Mouse (Mus musculus) hindbrain, postnatal 0 days (tissue): ENCODE measurements around the gene Gpr18. TPM values are rescaled to one million over a fixed set of nuclear protein-coding genes. Genes with fewer than 3 reads are reported as not detected.

Source experiments
- ATAC-seq: fragments of 200-750 bp; cut with Nextera tagmentation; 2 replicates; pipeline ENCODE4 v1.8.0; 2017; ENCODE audit warnings: mild to moderate bottlenecking, moderate TSS enrichment, moderate library complexity
- DNase-seq: peaks from one replicate; pipeline ENCODE4 v3.0.0-alpha.2; 2015; ENCODE audit warnings: low spot score
- H3K27ac ChIP-seq: fragments of 300-500 bp; sonication (generic); 2 replicates; pipeline ENCODE4 v1.5.1; 2014; ENCODE audit warnings: mild to moderate bottlenecking
- H3K27me3 ChIP-seq: fragments of 300-500 bp; sonication (generic); 2 replicates; pipeline ENCODE4 v1.6.1; 2014; ENCODE audit warnings: low read length, mixed read lengths; ENCODE audit not compliant: insufficient read depth
- H3K36me3 ChIP-seq: fragments of 300-500 bp; sonication (generic); 2 replicates; pipeline ENCODE4 v1.6.1; 2014; ENCODE audit warnings: low read length, mixed read lengths; ENCODE audit not compliant: insufficient read depth
- H3K4me1 ChIP-seq: fragments of 300-500 bp; sonication (generic); 2 replicates; pipeline ENCODE4 v1.6.1; 2014; ENCODE audit warnings: antibody characterized with exemption, low read length, mixed read lengths; ENCODE audit not compliant: insufficient read depth
- H3K4me2 ChIP-seq: fragments of 300-500 bp; sonication (generic); 2 replicates; pipeline ENCODE4 v1.6.1; 2014; ENCODE audit warnings: low read depth, mild to moderate bottlenecking, low read length, moderate library complexity, mixed read lengths
- H3K4me3 ChIP-seq: fragments of 300-500 bp; sonication (generic); 2 replicates; pipeline ENCODE4 v1.5.1; 2014; ENCODE audit warnings: low read length
- H3K9ac ChIP-seq: fragments of 300-500 bp; sonication (generic); replicated peaks from 2 replicates; pipeline ENCODE4 v1.6.1; 2014; ENCODE audit warnings: mild to moderate bottlenecking, low read length, moderate library complexity, mixed read lengths
- H3K9me3 ChIP-seq: fragments of 300-500 bp; sonication (generic); 2 replicates; pipeline ENCODE4 v1.6.1; 2016; ENCODE audit warnings: low read length, mixed read lengths
- CTCF ChIP-seq: IDR thresholded peaks from 2 replicates; pipeline ENCODE4 v1.5.1; 2016; ENCODE audit warnings: antibody characterized with exemption, control low read depth, low read depth
- WGBS: fragments of 180-500 bp; shearing (Covaris S2); extraction: QIAGEN DNeasy Blood & Tissue Kit; methylation state at CpG from one replicate; pipeline ENCODE4 v1.1.7; 2014; 5-methylcytosine and 5-hydroxymethylcytosine counted together
- polyA plus RNA-seq: library from polyadenylated mRNA; unstranded; fragments of >200 nt; fragmentation: Nextera tagmentation; extraction: Ambion mirVana; gene quantifications from 2 replicates; pipeline ENCODE4 v1.2.1, GENCODE M21; 2015
- total RNA-seq: library from RNA; depleted of rRNA; stranded (reverse); fragments of >200 nt; gene quantifications from 2 replicates; pipeline ENCODE4 v1.2.3, GENCODE M21; 2014

The Gpr18 gene
- total and polyA plus RNA-seq, 2 experiments from 2014 or later: not detected

DNA sequence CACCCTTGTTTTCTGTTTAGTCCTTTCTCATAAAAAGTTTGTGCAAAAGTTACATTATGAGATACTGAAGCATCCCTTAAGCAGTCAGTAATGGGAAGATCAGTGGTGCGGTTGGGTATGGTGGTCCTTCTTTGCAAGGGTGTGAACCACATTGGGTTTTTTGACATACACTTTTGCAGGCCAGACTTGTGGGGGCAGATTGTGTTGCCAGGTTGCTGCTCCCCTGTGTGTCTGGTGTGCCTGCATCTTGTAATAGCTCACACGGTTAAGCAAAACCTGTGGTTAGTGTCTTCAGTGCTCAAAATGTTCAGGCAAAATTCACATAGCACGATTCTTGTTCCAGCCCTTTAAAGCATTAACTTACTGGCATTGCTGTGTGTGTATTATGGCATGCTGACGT, 20.3 kb downstream of the Gpr18 start:
- Histone ChIP-seq H3K4me3 (no peak overlapping the region), H3K9me3 (no peaks in the 10 kb centered on the region), H3K27me3 (no peaks in the 10 kb centered on the region), H3K36me3 (no peaks in the 10 kb centered on the region), H3K4me1 (no peaks in the 10 kb centered on the region), H3K27ac (no peak overlapping the region), H3K9ac (no peak overlapping the region), H3K4me2 (no peak overlapping the region)
- no peak for DNase-seq
- no peak for ATAC-seq
- no peak for TF ChIP-seq CTCF
- WGBS: 85% methylated on average over 4 of the region's 4 CpGs

DNA sequence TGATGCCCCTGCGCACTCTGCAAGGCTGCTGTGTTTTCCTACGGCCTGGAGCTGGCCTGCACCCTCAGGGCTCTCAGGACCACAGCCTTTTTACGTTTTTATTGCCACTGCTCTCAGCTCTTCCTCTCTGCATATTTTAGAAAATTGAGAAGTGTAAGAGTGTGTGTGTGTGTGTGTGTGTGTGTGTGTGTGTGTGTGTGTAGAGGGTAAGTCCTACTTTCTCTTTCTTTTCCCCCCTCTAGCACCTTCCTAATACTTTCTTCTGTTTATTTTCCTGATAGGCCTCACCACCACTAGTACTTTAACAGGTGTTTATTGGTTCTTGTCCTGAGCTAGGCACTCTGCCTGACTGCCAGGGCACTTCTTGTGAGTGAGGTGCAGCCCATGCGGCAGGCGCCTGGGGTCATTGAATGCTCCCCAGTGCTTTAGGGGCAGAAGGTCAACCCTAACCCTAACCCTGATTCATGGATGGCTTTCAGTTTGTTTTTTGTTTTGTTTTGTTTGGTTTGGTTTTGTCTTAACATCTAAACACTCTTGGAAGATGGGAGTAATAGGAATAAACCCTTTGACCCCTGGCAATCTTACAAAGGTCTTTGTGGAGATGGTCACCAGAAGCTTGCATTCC, 21.0 kb downstream of the Gpr18 start:
- WGBS: 66% methylated on average over 5 of the region's 5 CpGs

DNA sequence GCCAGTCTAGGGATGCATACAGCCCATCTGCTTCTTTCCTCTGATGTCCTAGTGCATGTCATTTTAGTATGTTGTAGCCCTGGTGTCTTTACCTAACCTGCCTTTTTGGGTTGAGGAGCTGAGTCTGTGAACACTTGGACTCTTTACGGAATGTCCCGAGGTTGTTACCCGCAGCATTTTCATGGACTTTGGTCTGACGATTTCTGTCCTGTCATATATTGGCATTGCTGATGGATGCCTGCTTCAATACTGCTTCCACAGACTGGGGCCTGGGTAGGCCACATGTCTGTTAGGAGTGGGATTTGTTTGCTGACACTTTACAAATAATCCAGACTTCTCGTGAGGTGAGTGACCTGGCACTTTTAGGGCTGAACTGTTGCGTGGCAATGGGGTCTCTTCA, 21.8 kb downstream of the Gpr18 start:
- no peaks in the 10 kb centered on the region for H3K36me3 ChIP-seq
- no peaks in the 10 kb centered on the region for H3K27me3 ChIP-seq
- TF ChIP-seq CTCF: no peak
- no peak overlapping the region for H3K4me2 ChIP-seq
- H3K27ac ChIP-seq: no peak overlapping the region
- ATAC-seq (no peak), DNase-seq (no peak)
- no peak overlapping the region for H3K4me3 ChIP-seq
- WGBS: 89% methylated on average over 6 of the region's 6 CpGs
- no peak overlapping the region for H3K9ac ChIP-seq
- no peaks in the 10 kb centered on the region for H3K4me1 ChIP-seq
- no peaks in the 10 kb centered on the region for H3K9me3 ChIP-seq

More for the DNA sequence above, 21.0 kb downstream of the Gpr18 start:
- Histone ChIP-seq H3K4me1 (no peaks in the 10 kb centered on the region), H3K4me3 (no peak overlapping the region), H3K9ac (no peak overlapping the region), H3K27me3 (no peaks in the 10 kb centered on the region), H3K27ac (no peak overlapping the region), H3K4me2 (no peak overlapping the region), H3K9me3 (no peaks in the 10 kb centered on the region), H3K36me3 (no peaks in the 10 kb centered on the region)
- no peak for TF ChIP-seq CTCF
- no peak for DNase-seq
- no peak for ATAC-seq

DNA sequence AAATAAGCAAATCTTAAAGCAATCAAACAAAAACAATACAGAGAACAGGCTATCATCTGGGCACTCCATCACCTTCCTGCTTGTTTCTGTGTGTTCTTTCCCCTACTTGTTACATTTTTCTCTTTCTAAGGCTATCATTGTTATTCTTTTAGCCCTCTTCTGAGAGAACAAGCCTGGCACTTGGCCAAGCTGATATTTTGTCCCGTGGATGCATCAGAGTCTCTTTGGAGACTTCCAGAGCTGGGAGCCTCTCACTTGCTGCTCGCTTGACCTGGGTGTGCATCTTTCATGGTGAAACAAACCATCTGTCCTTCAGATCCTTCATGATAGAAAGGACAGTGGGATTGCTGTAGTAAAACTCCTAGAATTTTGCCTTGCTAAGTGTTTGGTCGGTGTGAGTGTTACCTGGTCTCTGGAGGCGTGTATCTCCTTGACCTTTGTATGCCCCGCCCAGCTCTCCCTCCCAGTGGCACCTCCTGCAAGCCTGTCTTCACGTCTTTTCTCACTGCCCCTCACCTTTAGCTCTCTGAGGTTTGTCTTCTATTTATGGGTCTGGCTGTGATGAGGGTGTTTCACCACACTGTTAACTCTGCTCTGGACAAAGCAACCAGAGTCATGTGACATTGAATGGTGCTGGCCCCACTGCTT, 31.3 kb downstream of the Gpr18 start:
- Histone ChIP-seq H3K9me3 (no peaks in the 10 kb centered on the region), H3K9ac (no peak overlapping the region), H3K36me3 (no peaks in the 10 kb centered on the region), H3K4me1 (no peaks in the 10 kb centered on the region), H3K27me3 (no peaks in the 10 kb centered on the region), H3K4me3 (no peak overlapping the region), H3K4me2 (no peak overlapping the region), H3K27ac (no peak overlapping the region)
- no peak for TF ChIP-seq CTCF
- 74% methylated on average over 6 of the region's 6 CpGs for WGBS
- no peak for ATAC-seq
- no peak for DNase-seq

DNA sequence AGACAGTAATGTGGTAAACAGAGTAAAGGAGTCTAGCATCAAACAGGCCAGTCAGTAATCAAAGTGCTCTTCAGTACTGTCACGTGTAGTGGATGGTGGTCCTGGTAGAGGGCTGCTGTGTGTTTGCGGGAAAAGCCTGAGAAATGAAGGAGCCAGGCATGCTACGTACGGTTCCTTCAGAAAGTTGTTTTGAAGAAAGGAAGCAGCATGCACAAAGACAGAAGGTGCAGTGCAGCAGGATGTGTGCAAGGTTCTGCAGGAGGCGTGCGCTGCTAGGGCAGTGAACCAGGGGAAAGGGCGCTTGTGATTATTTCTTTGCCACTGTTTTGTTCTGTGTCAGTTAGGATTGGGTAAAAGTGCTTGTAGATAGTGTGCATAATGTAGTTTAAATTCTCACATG, 34.4 kb downstream of the Gpr18 start:
- no peak for TF ChIP-seq CTCF
- WGBS: 87% methylated on average over 7 of the region's 7 CpGs
- no peak overlapping the region for H3K9ac ChIP-seq
- H3K27me3 ChIP-seq: no peaks in the 10 kb centered on the region
- H3K4me3 ChIP-seq: no peak overlapping the region
- DNase-seq (no peak), ATAC-seq (no peak)
- no peaks in the 10 kb centered on the region for H3K36me3 ChIP-seq
- no peak overlapping the region for H3K27ac ChIP-seq
- no peaks in the 10 kb centered on the region for H3K4me1 ChIP-seq
- no peaks in the 10 kb centered on the region for H3K9me3 ChIP-seq
- no peak overlapping the region for H3K4me2 ChIP-seq

DNA sequence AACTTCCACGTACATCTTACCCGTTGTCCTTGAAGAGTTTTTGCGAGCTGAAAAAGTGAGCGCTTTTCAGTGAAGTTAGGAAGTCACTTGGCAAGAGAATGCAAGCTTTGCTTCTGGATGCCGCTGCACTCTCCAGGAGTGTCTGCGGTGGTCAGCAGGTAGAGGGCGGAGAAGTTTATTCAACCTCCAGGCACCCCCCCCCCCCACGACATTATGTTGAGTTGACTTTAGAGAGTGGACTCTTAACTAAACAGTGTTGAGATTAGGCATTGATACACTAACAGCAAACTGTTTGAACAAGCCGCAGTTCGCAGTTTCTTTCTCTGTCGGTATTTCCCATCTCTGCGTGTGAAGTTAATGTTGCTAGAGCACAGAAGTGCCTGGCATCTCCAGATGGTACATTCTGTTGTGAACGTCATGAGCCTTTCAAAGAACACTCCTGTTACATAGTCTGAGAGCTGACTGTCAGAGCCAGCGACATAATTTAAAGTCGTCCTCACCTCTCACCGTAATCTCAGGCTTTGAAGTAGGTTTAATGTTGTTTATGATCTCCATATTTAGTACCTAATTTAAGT, 36.2 kb downstream of the Gpr18 start:
- H3K4me1 ChIP-seq: no peaks in the 10 kb centered on the region
- H3K4me3 ChIP-seq: peak overlapping the region; percentile 63
- H3K9ac ChIP-seq: peak overlapping the region; percentile 79
- WGBS: 17% methylated on average over 16 of the region's 16 CpGs
- TF ChIP-seq CTCF: no peak
- ATAC-seq (no peak), DNase-seq (peak; percentile 12)
- no peaks in the 10 kb centered on the region for H3K27me3 ChIP-seq
- no peaks in the 10 kb centered on the region for H3K9me3 ChIP-seq
- peak overlapping the region; percentile 90 for H3K4me2 ChIP-seq
- 0 out of 2 replicates have a peak overlapping the region, but pooled peaks have one; percentile 46 for H3K27ac ChIP-seq
- H3K36me3 ChIP-seq: no peaks in the 10 kb centered on the region

DNA sequence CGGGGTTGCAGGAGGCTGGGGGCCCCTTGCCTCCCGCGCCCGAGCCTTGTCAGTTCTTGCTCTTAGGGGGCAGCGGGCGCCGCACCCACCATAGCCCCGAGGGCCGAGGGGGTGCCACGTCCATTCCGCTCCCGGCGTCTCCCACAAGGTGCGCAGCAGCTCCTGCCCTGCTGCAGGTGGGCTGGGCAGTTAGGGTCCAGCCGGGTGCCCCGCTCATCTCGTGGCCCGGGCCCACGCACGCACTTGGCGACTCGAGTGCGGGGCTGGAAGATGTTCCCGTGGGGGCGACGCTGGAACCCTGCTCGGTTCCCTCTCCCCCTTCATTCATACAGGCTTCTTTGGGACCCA, 36.7 kb downstream of the Gpr18 start:
- H3K27me3 ChIP-seq: no peaks in the 10 kb centered on the region

More for the DNA sequence above, 36.7 kb downstream of the Gpr18 start:
- Histone ChIP-seq H3K4me2 (peak overlapping the region; percentile 90), H3K4me3 (peak overlapping the region; percentile 63), H3K4me1 (no peaks in the 10 kb centered on the region), H3K27ac (peak overlapping the region; percentile 46), H3K36me3 (no peaks in the 10 kb centered on the region), H3K9me3 (no peaks in the 10 kb centered on the region), H3K9ac (peak overlapping the region; percentile 79)
- WGBS: under 1% methylated on average over 27 of the region's 27 CpGs
- ATAC-seq (no peak), DNase-seq (no peak)
- no peak for TF ChIP-seq CTCF
